Mouse (Mus musculus): ENCODE data around the gene Ranbp6. TPM values are rescaled to one million over a fixed set of nuclear protein-coding genes. Genes with fewer than 3 reads are reported as not detected.

Ranbp6 gene
- total and polyA plus RNA-seq, 2 experiments from 2014 or later = 39.4 to 47.2 TPM

- DNase-seq (ENCODE audit: low spot score) = no peak
- Histone ChIP-seq H3K9ac (replicated peaks; ENCODE audit: low read length, poor library complexity, severe bottlenecking) (no peak overlapping the region), H3K4me2 (ENCODE audit: low read depth, low read length, poor library complexity, severe bottlenecking) (no peak overlapping the region), H3K4me3 (ENCODE audit: low read depth, low read length) (no peak overlapping the region), H3K9me3 (ENCODE audit: low read length) (no peaks in the 10 kb centered on the region), H3K4me1 (ENCODE audit: insufficient read depth, low read length) (no peaks in the 10 kb centered on the region), H3K27me3 (ENCODE audit: insufficient read depth, low read length) (no peaks in the 10 kb centered on the region), H3K36me3 (ENCODE audit: insufficient read depth, low read length) (no peaks in the 10 kb centered on the region), H3K27ac (ENCODE audit: low read depth, low read length) (no peak overlapping the region)
- WGBS = 83% methylated on average over 11 of the region's 11 CpGs
- no peak for ATAC-seq (ENCODE audit: low FRiP score)
- TF ChIP-seq CTCF (IDR thresholded peaks at IDR 0.05) = no peak
Measured at GRCm38 (mm10) chr19:29849924-29850551, 37.3 kb upstream of the Ranbp6 start.

- DNase-seq (ENCODE audit: low spot score) = peak; percentile 81
- no peak overlapping the region for H3K4me3 ChIP-seq (ENCODE audit: low read depth, low read length)
- H3K4me1 ChIP-seq (ENCODE audit: insufficient read depth, low read length) = no peaks in the 10 kb centered on the region
- H3K27me3 ChIP-seq (ENCODE audit: insufficient read depth, low read length) = no peaks in the 10 kb centered on the region
- no peak for TF ChIP-seq CTCF (IDR thresholded peaks at IDR 0.05)
- peak; percentile 77 for ATAC-seq (ENCODE audit: low FRiP score)
- H3K27ac ChIP-seq (ENCODE audit: low read depth, low read length) = peak overlapping the region; percentile 57
- H3K9ac ChIP-seq (replicated peaks; ENCODE audit: low read length, poor library complexity, severe bottlenecking) = no peak overlapping the region
- no peaks in the 10 kb centered on the region for H3K9me3 ChIP-seq (ENCODE audit: low read length)
- H3K4me2 ChIP-seq (ENCODE audit: low read depth, low read length, poor library complexity, severe bottlenecking) = no peak overlapping the region
- no peaks in the 10 kb centered on the region for H3K36me3 ChIP-seq (ENCODE audit: insufficient read depth, low read length)
- 30% methylated on average over 12 of the region's 12 CpGs for WGBS
Measured at GRCm38 (mm10) chr19:29844036-29844661, 31.4 kb upstream of the Ranbp6 start.

- Histone ChIP-seq H3K36me3 (ENCODE audit: insufficient read depth, low read length) (no peaks in the 10 kb centered on the region), H3K9ac (replicated peaks; ENCODE audit: low read length, poor library complexity, severe bottlenecking) (no peak overlapping the region), H3K4me1 (ENCODE audit: insufficient read depth, low read length) (no peaks in the 10 kb centered on the region), H3K4me2 (ENCODE audit: low read depth, low read length, poor library complexity, severe bottlenecking) (no peak overlapping the region), H3K9me3 (ENCODE audit: low read length) (no peaks in the 10 kb centered on the region), H3K27ac (ENCODE audit: low read depth, low read length) (peak overlapping the region; percentile 57; the same call in 1 of the 2 replicates), H3K4me3 (ENCODE audit: low read depth, low read length) (no peak overlapping the region), H3K27me3 (ENCODE audit: insufficient read depth, low read length) (no peaks in the 10 kb centered on the region)
- TF ChIP-seq CTCF (IDR thresholded peaks at IDR 0.05) = no peak
- DNase-seq (ENCODE audit: low spot score) = peak; percentile 62
- WGBS = 32% methylated on average over 5 of the region's 5 CpGs
- ATAC-seq (ENCODE audit: low FRiP score) = peak; percentile 41
Measured at GRCm38 (mm10) chr19:29843641-29844035, 30.9 kb upstream of the Ranbp6 start.

DNA sequence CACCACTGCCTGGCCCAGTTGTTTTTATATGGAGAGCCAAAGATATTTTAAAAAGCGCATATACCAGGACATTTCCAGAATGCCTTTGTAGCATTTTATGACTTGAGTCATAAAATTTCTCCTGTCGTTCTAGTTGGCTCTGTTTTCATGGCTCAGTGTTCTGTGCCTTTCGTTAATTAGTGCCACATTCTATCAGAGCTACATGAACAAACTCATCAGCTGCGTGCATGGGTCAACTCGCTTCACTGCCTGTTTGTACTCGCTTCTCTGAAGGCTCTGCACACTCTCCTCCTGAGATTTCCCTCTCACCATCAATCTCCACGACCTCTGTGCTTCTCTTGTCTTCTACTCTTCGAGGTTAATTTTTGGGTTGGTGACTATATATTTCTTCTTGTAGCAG, 30.2 kb upstream of the Ranbp6 start:
- H3K27ac ChIP-seq (ENCODE audit: low read depth, low read length) = peak overlapping the region; percentile 38; the same call in 1 of the 2 replicates
- no peak for TF ChIP-seq CTCF (IDR thresholded peaks at IDR 0.05)
- H3K4me3 ChIP-seq (ENCODE audit: low read depth, low read length) = no peak overlapping the region
- ATAC-seq (ENCODE audit: low FRiP score) = no peak
- no peak overlapping the region for H3K4me2 ChIP-seq (ENCODE audit: low read depth, low read length, poor library complexity, severe bottlenecking)
- no peaks in the 10 kb centered on the region for H3K4me1 ChIP-seq (ENCODE audit: insufficient read depth, low read length)
- H3K9me3 ChIP-seq (ENCODE audit: low read length) = no peaks in the 10 kb centered on the region
- 81% methylated on average over 8 of the region's 8 CpGs for WGBS
- H3K9ac ChIP-seq (replicated peaks; ENCODE audit: low read length, poor library complexity, severe bottlenecking) = no peak overlapping the region
- peak; percentile 12 for DNase-seq (ENCODE audit: low spot score)
- no peaks in the 10 kb centered on the region for H3K27me3 ChIP-seq (ENCODE audit: insufficient read depth, low read length)
- no peaks in the 10 kb centered on the region for H3K36me3 ChIP-seq (ENCODE audit: insufficient read depth, low read length)

DNA sequence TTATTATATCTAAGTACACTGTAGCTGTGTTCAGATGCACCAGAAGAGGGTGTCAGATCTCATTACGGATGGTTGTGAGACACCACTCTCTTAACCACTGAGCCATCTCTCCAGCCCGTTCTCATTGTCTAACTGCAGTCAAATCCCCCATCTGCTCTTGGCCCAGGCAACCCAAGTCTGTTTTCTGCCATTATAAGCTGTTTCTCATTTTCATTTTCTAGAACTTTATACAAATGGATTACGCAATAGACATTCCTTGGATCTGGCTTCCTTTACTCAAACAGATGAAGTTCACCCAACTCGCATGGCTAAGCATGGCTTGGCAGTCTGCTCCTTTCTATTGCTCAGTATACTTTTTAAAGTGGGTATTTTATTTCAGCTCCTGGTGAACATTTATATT, 27.9 kb upstream of the Ranbp6 start:
- no peak overlapping the region for H3K4me3 ChIP-seq (ENCODE audit: low read depth, low read length)
- no peak for TF ChIP-seq CTCF (IDR thresholded peaks at IDR 0.05)
- ATAC-seq (ENCODE audit: low FRiP score) (no peak), DNase-seq (ENCODE audit: low spot score) (no peak)
- no peaks in the 10 kb centered on the region for H3K9me3 ChIP-seq (ENCODE audit: low read length)
- WGBS = 94% methylated on average over 4 of the region's 4 CpGs
- H3K27me3 ChIP-seq (ENCODE audit: insufficient read depth, low read length) = no peaks in the 10 kb centered on the region
- H3K4me2 ChIP-seq (ENCODE audit: low read depth, low read length, poor library complexity, severe bottlenecking) = no peak overlapping the region
- H3K4me1 ChIP-seq (ENCODE audit: insufficient read depth, low read length) = no peaks in the 10 kb centered on the region
- H3K9ac ChIP-seq (replicated peaks; ENCODE audit: low read length, poor library complexity, severe bottlenecking) = no peak overlapping the region
- no peaks in the 10 kb centered on the region for H3K36me3 ChIP-seq (ENCODE audit: insufficient read depth, low read length)
- no peak overlapping the region for H3K27ac ChIP-seq (ENCODE audit: low read depth, low read length)

GRCm38 (mm10) chr19:29838636-29839135, 25.9 kb upstream of the Ranbp6 start:
- no peaks in the 10 kb centered on the region for H3K27me3 ChIP-seq (ENCODE audit: insufficient read depth, low read length)
- H3K4me2 ChIP-seq (ENCODE audit: low read depth, low read length, poor library complexity, severe bottlenecking) = no peak overlapping the region
- DNase-seq (ENCODE audit: low spot score) (no peak), ATAC-seq (ENCODE audit: low FRiP score) (no peak)
- WGBS = 81% methylated on average over 3 of the region's 3 CpGs
- H3K9ac ChIP-seq (replicated peaks; ENCODE audit: low read length, poor library complexity, severe bottlenecking) = no peak overlapping the region
- H3K4me3 ChIP-seq (ENCODE audit: low read depth, low read length) = no peak overlapping the region
- H3K27ac ChIP-seq (ENCODE audit: low read depth, low read length) = no peak overlapping the region
- H3K36me3 ChIP-seq (ENCODE audit: insufficient read depth, low read length) = no peaks in the 10 kb centered on the region
- no peaks in the 10 kb centered on the region for H3K9me3 ChIP-seq (ENCODE audit: low read length)
- H3K4me1 ChIP-seq (ENCODE audit: insufficient read depth, low read length) = no peaks in the 10 kb centered on the region
- TF ChIP-seq CTCF (IDR thresholded peaks at IDR 0.05) = no peak

Measured in midbrain, postnatal 0 days (tissue).